Mouse (Mus musculus) midbrain, embryonic 11.5 days (tissue): Measurements from ENCODE around the gene Vmn2r124. TPM values are rescaled to one million over a fixed set of nuclear protein-coding genes. Genes with fewer than 3 reads are reported as not detected.
A peak's percentile ranks its signal among the peaks of the same experiment; 100 is the strongest.
"Not testable (repeated sequence)": the region's sequence is repeated elsewhere in the genome, so short reads cannot be mapped to it uniquely, and the experiment has no call there.

Experiments used
- ATAC-seq: fragments of 200-750 bp; cut with Nextera tagmentation; 2 replicates; pipeline ENCODE4 v1.8.0; 2017; ENCODE audit warnings: moderate TSS enrichment, moderate library complexity; ENCODE audit not compliant: low FRiP score
- DNase-seq: peaks from one replicate; pipeline ENCODE4 v3.0.0; 2015; ENCODE audit warnings: low spot score; ENCODE audit errors: missing footprints
- H3K27ac ChIP-seq: fragments of 300-500 bp; sonication (generic); 2 replicates; pipeline ENCODE4 v1.5.1; 2014; ENCODE audit warnings: low read depth, low read length
- H3K27me3 ChIP-seq: fragments of 300-500 bp; sonication (generic); 2 replicates; pipeline ENCODE4 v1.6.1; 2014; ENCODE audit warnings: mild to moderate bottlenecking, low read length, moderate library complexity, mixed read lengths; ENCODE audit not compliant: control insufficient read depth, insufficient read depth
- H3K36me3 ChIP-seq: fragments of 300-500 bp; sonication (generic); 2 replicates; pipeline ENCODE4 v1.6.1; 2014; ENCODE audit warnings: mild to moderate bottlenecking, low read length, moderate library complexity, mixed read lengths; ENCODE audit not compliant: control insufficient read depth, insufficient read depth
- H3K4me1 ChIP-seq: fragments of 300-500 bp; sonication (generic); 2 replicates; pipeline ENCODE4 v1.6.1; 2014; ENCODE audit warnings: low read length; ENCODE audit not compliant: control insufficient read depth, insufficient read depth
- H3K4me2 ChIP-seq: fragments of 300-500 bp; sonication (generic); 2 replicates; pipeline ENCODE4 v1.6.1; 2014; ENCODE audit warnings: mild to moderate bottlenecking, moderate library complexity
- H3K4me3 ChIP-seq: fragments of 300-500 bp; sonication (generic); 2 replicates; pipeline ENCODE4 v1.5.1; 2014; ENCODE audit warnings: low read depth, low read length
- H3K9ac ChIP-seq: fragments of 300-500 bp; sonication (generic); 2 replicates; pipeline ENCODE4 v1.6.1; 2014; ENCODE audit warnings: low read length
- H3K9me3 ChIP-seq: fragments of 300-500 bp; sonication (generic); 2 replicates; pipeline ENCODE4 v1.6.1; 2016; ENCODE audit warnings: low read length; ENCODE audit not compliant: control insufficient read depth
- WGBS: fragments of 180-500 bp; shearing (Covaris S2); extraction: QIAGEN DNeasy Blood & Tissue Kit; methylation state at CpG from one replicate; pipeline ENCODE4 v1.1.7; 2014; 5-methylcytosine and 5-hydroxymethylcytosine counted together
- polyA plus RNA-seq: library from polyadenylated mRNA; unstranded; fragments of >200 nt; fragmentation: Nextera tagmentation; extraction: Ambion mirVana; gene quantifications from 2 replicates; pipeline ENCODE4 v1.2.1, GENCODE M21; 2014

Vmn2r124 gene
- not detected in 2 replicates for polyA plus RNA-seq

- WGBS: 59% methylated on average over 2 of the region's 2 CpGs
- no peak for ATAC-seq
- DNase-seq: no peak
- Histone ChIP-seq H3K4me2 (no peak within 1 kb of the TSS), H3K27me3 (no peaks in the 10 kb centered on the region), H3K9ac (no peak within 1 kb of the TSS), H3K4me3 (no peak within 1 kb of the TSS), H3K9me3 (no peaks in the 10 kb centered on the region), H3K36me3 (no peaks in the 10 kb centered on the region), H3K27ac (no peak within 1 kb of the TSS), H3K4me1 (no peaks in the 10 kb centered on the region)
Observed at GRCm38 (mm10) chr17:18049124-18049523, at the start of gene Vmn2r124. TSS of gene Vmn2r124 (plus strand) at chr17:18049424.

GRCm38 (mm10) chr17:18004752-18005151, 44.5 kb upstream of the Vmn2r124 start:
- no peak overlapping the region for H3K4me3 ChIP-seq
- H3K9ac ChIP-seq: no peak overlapping the region
- DNase-seq (no peak), ATAC-seq (no peak)
- no peaks in the 10 kb centered on the region for H3K36me3 ChIP-seq
- no peaks in the 10 kb centered on the region; the same call in 1 of the 2 replicates for H3K9me3 ChIP-seq
- WGBS: 93% methylated on average over 1 of the region's 1 CpGs
- H3K27ac ChIP-seq: no peak overlapping the region
- no peak overlapping the region for H3K4me2 ChIP-seq
- no peaks in the 10 kb centered on the region for H3K4me1 ChIP-seq
- no peaks in the 10 kb centered on the region for H3K27me3 ChIP-seq

- H3K36me3 ChIP-seq: no peaks in the 10 kb centered on the region
- H3K9me3 ChIP-seq: no peaks in the 10 kb centered on the region
- no peak within 1 kb of the TSS for H3K4me2 ChIP-seq
- H3K4me3 ChIP-seq: no peak within 1 kb of the TSS
- no peak within 1 kb of the TSS for H3K27ac ChIP-seq
- no peak within 1 kb of the TSS for H3K9ac ChIP-seq
- WGBS: 55% methylated on average over 2 of the region's 2 CpGs
- H3K4me1 ChIP-seq: no peaks in the 10 kb centered on the region
- ATAC-seq (no peak), DNase-seq (no peak)
- H3K27me3 ChIP-seq: no peaks in the 10 kb centered on the region
Observed at GRCm38 (mm10) chr17:18021433-18021832, 27.8 kb upstream of the Vmn2r124 start, which contains the start of gene Fpr-rs4. TSS of gene Fpr-rs4 (plus strand) at chr17:18021733.

GRCm38 (mm10) chr17:18084716-18085115, 35.5 kb downstream of the Vmn2r124 start, which contains the start of gene Vmn2r91:
TSS of gene Vmn2r91 (plus strand) at chr17:18085016.
- not testable (repeated sequence) for H3K4me1 ChIP-seq, H3K9me3 ChIP-seq, ATAC-seq, H3K4me2 ChIP-seq, H3K4me3 ChIP-seq, H3K9ac ChIP-seq, DNase-seq, H3K36me3 ChIP-seq, H3K27me3 ChIP-seq, H3K27ac ChIP-seq

GRCm38 (mm10) chr17:18095626-18096025, 46.4 kb downstream of the Vmn2r124 start:
- WGBS: 60% methylated on average over 1 of the region's 1 CpGs
- H3K36me3 ChIP-seq, H3K4me1 ChIP-seq: not testable (repeated sequence)

GRCm38 (mm10) chr17:18102265-18102664, 53.0 kb downstream of the Vmn2r124 start:
- H3K4me1 ChIP-seq, H3K4me3 ChIP-seq, H3K27me3 ChIP-seq, H3K4me2 ChIP-seq, H3K27ac ChIP-seq, H3K9me3 ChIP-seq, ATAC-seq, H3K36me3 ChIP-seq, H3K9ac ChIP-seq: not testable (repeated sequence)
- peak; percentile 86 for DNase-seq
- WGBS: 85% methylated on average over 3 of the region's 3 CpGs

More at GRCm38 (mm10) chr17:18095626-18096025, 46.4 kb downstream of the Vmn2r124 start:
- not testable (repeated sequence) for H3K27me3 ChIP-seq, H3K4me3 ChIP-seq, DNase-seq, H3K27ac ChIP-seq, ATAC-seq, H3K9me3 ChIP-seq, H3K9ac ChIP-seq, H3K4me2 ChIP-seq

Other genes starting within 250 kb of the Vmn2r124 start
- 16.1 and 16.4 TPM in 2 replicates for gene Spaca6, start 222.3 kb upstream of the Vmn2r124 start, polyA plus RNA-seq
- 0.38 and 0.87 TPM in 2 replicates for gene Has1, start 194.2 kb upstream of the Vmn2r124 start, polyA plus RNA-seq
- gene Fpr1, start 165.5 kb upstream of the Vmn2r124 start, polyA plus RNA-seq: not detected in 2 replicates
- not detected in 2 replicates for gene Fpr2, start 161.6 kb upstream of the Vmn2r124 start, polyA plus RNA-seq
- gene Fpr3, start 161.6 kb upstream of the Vmn2r124 start, polyA plus RNA-seq: not detected in 2 replicates
- not detected in 2 replicates for gene Fpr-rs4, start 27.7 kb upstream of the Vmn2r124 start, polyA plus RNA-seq
- not detected in 2 replicates for gene Vmn2r91, start 35.6 kb downstream of the Vmn2r124 start, polyA plus RNA-seq
- not detected in 2 replicates for gene Vmn2r92, start 102.5 kb downstream of the Vmn2r124 start, polyA plus RNA-seq
- gene Vmn2r94, start 228.3 kb downstream of the Vmn2r124 start, polyA plus RNA-seq: not detected in 2 replicates
- not detected in 2 replicates for gene Vmn2r93, start 248.7 kb downstream of the Vmn2r124 start, polyA plus RNA-seq